Mouse (Mus musculus) brain, embryonic 14.5 days (tissue): ENCODE data around the gene Wnt10a.

Experiments used
- CTCF ChIP-seq: fragments of 200-500 bp; IDR thresholded peaks from 2 replicates; pipeline ENCODE4 v1.5.1; 2012; ENCODE audit warnings: inconsistent platforms, mild to moderate bottlenecking, moderate library complexity, borderline replicate concordance; ENCODE audit not compliant: insufficient read depth, insufficient read length; ENCODE audit errors: extremely low read depth
- POLR2A ChIP-seq: fragments of 200-500 bp; IDR thresholded peaks from 2 replicates; pipeline ENCODE4 v1.6.1; 2012; ENCODE audit warnings: mild to moderate bottlenecking, inconsistent platforms, borderline replicate concordance; ENCODE audit not compliant: poor library complexity, insufficient read depth, insufficient read length, severe bottlenecking; ENCODE audit errors: extremely low read depth

DNA sequence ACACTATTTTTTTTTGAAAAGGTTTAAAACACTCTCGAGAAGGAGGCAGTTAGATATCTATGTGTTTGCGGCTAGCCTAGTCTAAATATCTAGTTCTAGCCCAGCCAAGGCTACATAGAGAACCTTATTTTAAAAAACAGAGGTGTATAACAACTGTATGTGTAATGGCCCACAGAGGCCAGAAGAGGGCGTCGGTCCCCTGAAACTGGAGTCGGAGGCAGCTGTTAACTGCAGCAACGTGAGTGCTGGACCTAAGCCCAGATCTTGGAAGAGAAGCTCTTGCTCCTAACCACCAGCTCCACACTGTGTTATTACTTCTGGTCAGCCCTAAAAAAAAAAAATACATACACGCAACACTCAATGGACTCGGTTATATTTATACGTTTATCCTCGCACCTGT lies 17.7 kb downstream of the Wnt10a start:
- TF ChIP-seq CTCF = peak; percentile 36; the same call in 1 of the 2 replicates
- no peak for TF ChIP-seq POLR2A
